Mouse (Mus musculus): ENCODE measurements around the gene Fbxw15. TPM values are rescaled to one million over a fixed set of nuclear protein-coding genes. Genes with fewer than 3 reads are reported as not detected.

Fbxw15 gene
- polyA plus RNA-seq (2014; fragmentation: Illumina TruSeq; extraction: RNeasy Lipid Tissue Mini Kit (QIAGEN cat#74804); ENCODE audit: insufficient read depth, low read depth, low replicate concordance), result not detected

GRCm38 (mm10) chr9:109568162-109568561, at the start of gene Fbxw15:
Fbxw15 (minus strand) TSS chr9:109568262.

Other genes starting within 250 kb of the Fbxw15 start
- gene Fbxw28, start 228.6 kb downstream of the Fbxw15 start, polyA plus RNA-seq (2014; fragmentation: Illumina TruSeq; extraction: RNeasy Lipid Tissue Mini Kit (QIAGEN cat#74804); ENCODE audit: insufficient read depth, low read depth, low replicate concordance), result not detected
- gene Fbxw22, start 164.0 kb downstream of the Fbxw15 start, polyA plus RNA-seq (2014; fragmentation: Illumina TruSeq; extraction: RNeasy Lipid Tissue Mini Kit (QIAGEN cat#74804); ENCODE audit: insufficient read depth, low read depth, low replicate concordance), result not detected
- gene Fbxw16, start 119.1 kb downstream of the Fbxw15 start, polyA plus RNA-seq (2014; fragmentation: Illumina TruSeq; extraction: RNeasy Lipid Tissue Mini Kit (QIAGEN cat#74804); ENCODE audit: insufficient read depth, low read depth, low replicate concordance), result not detected
- gene Fbxw19, start 72.4 kb downstream of the Fbxw15 start, polyA plus RNA-seq (2014; fragmentation: Illumina TruSeq; extraction: RNeasy Lipid Tissue Mini Kit (QIAGEN cat#74804); ENCODE audit: insufficient read depth, low read depth, low replicate concordance), result not detected
- gene Fbxw24, start 57.8 kb upstream of the Fbxw15 start, polyA plus RNA-seq (2014; fragmentation: Illumina TruSeq; extraction: RNeasy Lipid Tissue Mini Kit (QIAGEN cat#74804); ENCODE audit: insufficient read depth, low read depth, low replicate concordance), result not detected
- gene Fbxw25, start 96.4 kb upstream of the Fbxw15 start, polyA plus RNA-seq (2014; fragmentation: Illumina TruSeq; extraction: RNeasy Lipid Tissue Mini Kit (QIAGEN cat#74804); ENCODE audit: insufficient read depth, low read depth, low replicate concordance), result not detected
- not detected for gene Fbxw18, start 134.4 kb upstream of the Fbxw15 start, polyA plus RNA-seq (2014; fragmentation: Illumina TruSeq; extraction: RNeasy Lipid Tissue Mini Kit (QIAGEN cat#74804); ENCODE audit: insufficient read depth, low read depth, low replicate concordance)
- not detected for gene Fbxw26, start 177.8 kb upstream of the Fbxw15 start, polyA plus RNA-seq (2014; fragmentation: Illumina TruSeq; extraction: RNeasy Lipid Tissue Mini Kit (QIAGEN cat#74804); ENCODE audit: insufficient read depth, low read depth, low replicate concordance)
- not detected for gene Fbxw27, start 222.4 kb upstream of the Fbxw15 start, polyA plus RNA-seq (2014; fragmentation: Illumina TruSeq; extraction: RNeasy Lipid Tissue Mini Kit (QIAGEN cat#74804); ENCODE audit: insufficient read depth, low read depth, low replicate concordance)
- gene Spink8, start 244.0 kb upstream of the Fbxw15 start, polyA plus RNA-seq (2014; fragmentation: Illumina TruSeq; extraction: RNeasy Lipid Tissue Mini Kit (QIAGEN cat#74804); ENCODE audit: insufficient read depth, low read depth, low replicate concordance), result not detected